Mouse (Mus musculus): ENCODE results near the gene Slc26a6. TPM values are rescaled to one million over a fixed set of nuclear protein-coding genes. Genes with fewer than 3 reads are reported as not detected.

Slc26a6 gene
- total and polyA plus RNA-seq, 2 experiments from 2014 or later: 5.7 to 9.3 TPM

GRCm38 (mm10) chr9:108858792-108859527 is 5.9 kb downstream of the Slc26a6 start:
- Histone ChIP-seq H3K9me3 (replicated peaks; ENCODE audit: control insufficient read depth, low read length) (no peaks in the 10 kb centered on the region), H3K27me3 (ENCODE audit: control insufficient read depth, insufficient read depth, low read length) (no peaks in the 10 kb centered on the region), H3K4me2 (ENCODE audit: low read depth, low read length) (no peak overlapping the region), H3K4me3 (ENCODE audit: low read depth, low read length) (no peak overlapping the region), H3K4me1 (ENCODE audit: control insufficient read depth, insufficient read depth) (peaks cover 24% of the 10 kb centered on the region; the same call in 1 of the 2 replicates), H3K9ac (replicated peaks; ENCODE audit: low read depth, low read length) (no peak overlapping the region), H3K27ac (ENCODE audit: low read depth) (peak overlapping the region; percentile 25; the same call in 1 of the 2 replicates), H3K36me3 (replicated peaks; ENCODE audit: control insufficient read depth, insufficient read depth, low read length) (peaks cover 24% of the 10 kb centered on the region; the same call in 1 of the 2 replicates)
- DNase-seq (ENCODE audit: low spot score) (no peak), ATAC-seq (ENCODE audit: insufficient read depth, low read depth) (no peak)
- WGBS: 49% methylated on average over 8 of the region's 8 CpGs
- TF ChIP-seq CTCF (IDR thresholded peaks at IDR 0.05; ENCODE audit: low read depth): no peak
- TF ChIP-seq EP300 (IDR thresholded peaks at IDR 0.05; ENCODE audit: low read depth): no peak

DNA sequence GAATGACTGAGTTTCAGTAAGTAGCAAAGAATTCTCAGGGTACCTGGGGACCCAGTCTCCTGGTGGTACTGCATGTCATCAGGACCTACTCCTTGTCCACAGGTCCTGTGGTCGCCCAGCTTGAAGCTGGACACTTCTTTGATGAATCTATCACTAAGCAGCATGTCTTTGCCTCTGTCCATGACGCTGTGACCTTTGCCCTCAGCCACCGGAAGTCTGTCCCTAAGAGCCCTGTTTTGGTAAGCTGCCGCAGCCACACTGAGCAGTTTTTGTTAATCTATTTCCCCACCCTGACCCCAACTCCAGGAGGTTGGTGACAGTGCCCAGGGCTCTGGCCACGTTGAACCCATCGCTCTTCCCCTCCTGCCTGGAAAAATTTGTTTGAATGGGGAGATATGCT is 59.2 kb downstream of the Slc26a6 start:
- 68% methylated on average over 6 of the region's 6 CpGs for WGBS
- Histone ChIP-seq H3K4me2 (ENCODE audit: low read depth, low read length) (no peak overlapping the region), H3K27ac (ENCODE audit: low read depth) (no peak overlapping the region), H3K9ac (replicated peaks; ENCODE audit: low read depth, low read length) (no peak overlapping the region), H3K9me3 (replicated peaks; ENCODE audit: control insufficient read depth, low read length) (no peaks in the 10 kb centered on the region), H3K27me3 (ENCODE audit: control insufficient read depth, insufficient read depth, low read length) (no peaks in the 10 kb centered on the region), H3K4me3 (ENCODE audit: low read depth, low read length) (no peak overlapping the region), H3K36me3 (replicated peaks; ENCODE audit: control insufficient read depth, insufficient read depth, low read length) (no peaks in the 10 kb centered on the region), H3K4me1 (ENCODE audit: control insufficient read depth, insufficient read depth) (no peaks in the 10 kb centered on the region)
- no peak for ATAC-seq (ENCODE audit: insufficient read depth, low read depth)
- no peak for DNase-seq (ENCODE audit: low spot score)
- TF ChIP-seq CTCF (IDR thresholded peaks at IDR 0.05; ENCODE audit: low read depth): no peak
- no peak for TF ChIP-seq EP300 (IDR thresholded peaks at IDR 0.05; ENCODE audit: low read depth)

- H3K9me3 ChIP-seq (replicated peaks; ENCODE audit: control insufficient read depth, low read length): no peaks in the 10 kb centered on the region
- no peak for TF ChIP-seq EP300 (IDR thresholded peaks at IDR 0.05; ENCODE audit: low read depth)
- no peak for TF ChIP-seq CTCF (IDR thresholded peaks at IDR 0.05; ENCODE audit: low read depth)
- H3K4me2 ChIP-seq (ENCODE audit: low read depth, low read length): no peak overlapping the region
- no peaks in the 10 kb centered on the region for H3K36me3 ChIP-seq (replicated peaks; ENCODE audit: control insufficient read depth, insufficient read depth, low read length)
- DNase-seq (ENCODE audit: low spot score) (no peak), ATAC-seq (ENCODE audit: insufficient read depth, low read depth) (no peak)
- H3K4me1 ChIP-seq (ENCODE audit: control insufficient read depth, insufficient read depth): no peaks in the 10 kb centered on the region
- no peaks in the 10 kb centered on the region for H3K27me3 ChIP-seq (ENCODE audit: control insufficient read depth, insufficient read depth, low read length)
- no peak overlapping the region for H3K4me3 ChIP-seq (ENCODE audit: low read depth, low read length)
- H3K27ac ChIP-seq (ENCODE audit: low read depth): no peak overlapping the region
- H3K9ac ChIP-seq (replicated peaks; ENCODE audit: low read depth, low read length): no peak overlapping the region
- 87% methylated on average over 7 of the region's 7 CpGs for WGBS
These were observed 60.1 kb downstream of the Slc26a6 start for GRCm38 (mm10) chr9:108913161-108913560.

DNA sequence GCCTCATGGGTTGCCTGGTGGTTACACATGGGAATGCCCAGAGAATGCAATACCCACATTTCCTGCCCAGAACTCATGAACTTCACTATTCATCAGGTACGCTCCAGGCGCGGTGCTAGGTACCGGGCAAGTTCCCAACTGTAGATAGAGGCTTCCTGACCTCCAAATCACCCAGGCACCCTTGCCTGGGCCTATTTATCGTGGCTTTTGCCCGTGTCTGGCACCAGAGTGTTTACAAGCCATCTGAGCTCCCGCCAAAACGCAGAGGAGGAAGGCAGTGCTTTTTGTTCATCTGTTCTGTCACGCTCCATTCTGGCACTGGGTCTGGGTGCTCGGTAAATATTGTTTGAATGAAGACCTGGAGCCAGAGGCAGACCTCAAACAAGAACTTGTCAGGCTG is 60.5 kb downstream of the Slc26a6 start:
- 65% methylated on average over 10 of the region's 10 CpGs for WGBS
- H3K9ac ChIP-seq (replicated peaks; ENCODE audit: low read depth, low read length): no peak overlapping the region
- H3K4me3 ChIP-seq (ENCODE audit: low read depth, low read length): no peak overlapping the region
- H3K27me3 ChIP-seq (ENCODE audit: control insufficient read depth, insufficient read depth, low read length): no peaks in the 10 kb centered on the region
- H3K27ac ChIP-seq (ENCODE audit: low read depth): no peak overlapping the region
- no peaks in the 10 kb centered on the region for H3K4me1 ChIP-seq (ENCODE audit: control insufficient read depth, insufficient read depth)
- ATAC-seq (ENCODE audit: insufficient read depth, low read depth): no peak
- no peak overlapping the region for H3K4me2 ChIP-seq (ENCODE audit: low read depth, low read length)
- no peak for DNase-seq (ENCODE audit: low spot score)
- no peaks in the 10 kb centered on the region for H3K9me3 ChIP-seq (replicated peaks; ENCODE audit: control insufficient read depth, low read length)
- no peak for TF ChIP-seq CTCF (IDR thresholded peaks at IDR 0.05; ENCODE audit: low read depth)
- TF ChIP-seq EP300 (IDR thresholded peaks at IDR 0.05; ENCODE audit: low read depth): no peak
- H3K36me3 ChIP-seq (replicated peaks; ENCODE audit: control insufficient read depth, insufficient read depth, low read length): no peaks in the 10 kb centered on the region

- Histone ChIP-seq H3K4me3 (ENCODE audit: low read depth, low read length) (no peak within 1 kb of the TSS), H3K27ac (ENCODE audit: low read depth) (no peak within 1 kb of the TSS), H3K36me3 (replicated peaks; ENCODE audit: control insufficient read depth, insufficient read depth, low read length) (no peaks in the 10 kb centered on the region), H3K4me2 (ENCODE audit: low read depth, low read length) (no peak within 1 kb of the TSS), H3K9ac (replicated peaks; ENCODE audit: low read depth, low read length) (no peak within 1 kb of the TSS), H3K27me3 (ENCODE audit: control insufficient read depth, insufficient read depth, low read length) (no peaks in the 10 kb centered on the region), H3K4me1 (ENCODE audit: control insufficient read depth, insufficient read depth) (no peaks in the 10 kb centered on the region), H3K9me3 (replicated peaks; ENCODE audit: control insufficient read depth, low read length) (no peaks in the 10 kb centered on the region)
- no peak for DNase-seq (ENCODE audit: low spot score)
- peak; percentile 58 for ATAC-seq (ENCODE audit: insufficient read depth, low read depth)
- TF ChIP-seq EP300 (IDR thresholded peaks at IDR 0.05; ENCODE audit: low read depth): no peak
- TF ChIP-seq CTCF (IDR thresholded peaks at IDR 0.05; ENCODE audit: low read depth): no peak
- 50% methylated on average over 6 of the region's 6 CpGs for WGBS
These were observed 61.4 kb downstream of the Slc26a6 start, which contains the start of gene Tmem89 for GRCm38 (mm10) chr9:108914491-108914890. Gene Tmem89, plus strand, starts transcription at chr9:108914619.

All from heart, postnatal 0 days (tissue).